Mouse (Mus musculus) liver, embryonic 16.5 days (tissue): ENCODE data around the gene Itga7. TPM values are rescaled to one million over a fixed set of nuclear protein-coding genes. Genes with fewer than 3 reads are reported as not detected.
"Not testable (repeated sequence)": the region's sequence is repeated elsewhere in the genome, so short reads cannot be mapped to it uniquely, and the experiment has no call there.

Experiments
- ATAC-seq: fragments of 200-750 bp; cut with Nextera tagmentation; 2 replicates; pipeline ENCODE4 v1.8.0; 2017; ENCODE audit warnings: low read depth, mild to moderate bottlenecking, moderate number of reproducible peaks, moderate library complexity
- H3K27ac ChIP-seq: fragments of 300-500 bp; sonication (generic); 2 replicates; pipeline ENCODE4 v1.5.1; 2014; ENCODE audit warnings: mild to moderate bottlenecking, low read length
- H3K27me3 ChIP-seq: fragments of 300-500 bp; sonication (generic); 2 replicates; pipeline ENCODE4 v1.6.1; 2014; ENCODE audit warnings: low read depth, low read length, mixed read lengths; ENCODE audit not compliant: control insufficient read depth, insufficient read depth
- H3K36me3 ChIP-seq: fragments of 300-500 bp; sonication (generic); 2 replicates; pipeline ENCODE4 v1.6.1; 2014; ENCODE audit warnings: mild to moderate bottlenecking; ENCODE audit not compliant: control insufficient read depth, insufficient read depth
- H3K4me1 ChIP-seq: fragments of 300-500 bp; sonication (generic); 2 replicates; pipeline ENCODE4 v1.6.1; 2014; ENCODE audit warnings: low read depth, low read length, mixed read lengths; ENCODE audit not compliant: control insufficient read depth
- H3K4me2 ChIP-seq: fragments of 300-500 bp; sonication (generic); 2 replicates; pipeline ENCODE4 v1.6.1; 2014; ENCODE audit warnings: low read depth, low read length, mixed read lengths
- H3K4me3 ChIP-seq: fragments of 300-500 bp; sonication (generic); 2 replicates; pipeline ENCODE4 v1.5.1; 2014; ENCODE audit warnings: low read depth, mild to moderate bottlenecking, low read length
- H3K9ac ChIP-seq: fragments of 300-500 bp; sonication (generic); 2 replicates; pipeline ENCODE4 v1.6.1; 2014; ENCODE audit warnings: low read depth, low read length
- H3K9me3 ChIP-seq: fragments of 300-500 bp; sonication (generic); replicated peaks from 2 replicates; pipeline ENCODE4 v1.6.1; 2016; ENCODE audit warnings: low read length; ENCODE audit not compliant: control insufficient read depth
- WGBS: fragments of 180-500 bp; shearing (Covaris S2); extraction: QIAGEN DNeasy Blood & Tissue Kit; methylation state at CpG from one replicate; pipeline ENCODE4 v1.1.7; 2014; ENCODE audit not compliant: insufficient replicate concordance; 5-methylcytosine and 5-hydroxymethylcytosine counted together
- polyA plus RNA-seq: library from polyadenylated mRNA; unstranded; fragments of >200 nt; fragmentation: Nextera tagmentation; extraction: Ambion mirVana; gene quantifications from 2 replicates; pipeline ENCODE4 v1.2.1, GENCODE M21; 2015

Gene Itga7
- polyA plus RNA-seq, 1 experiment from 2014 or later: 0.83 TPM

DNA sequence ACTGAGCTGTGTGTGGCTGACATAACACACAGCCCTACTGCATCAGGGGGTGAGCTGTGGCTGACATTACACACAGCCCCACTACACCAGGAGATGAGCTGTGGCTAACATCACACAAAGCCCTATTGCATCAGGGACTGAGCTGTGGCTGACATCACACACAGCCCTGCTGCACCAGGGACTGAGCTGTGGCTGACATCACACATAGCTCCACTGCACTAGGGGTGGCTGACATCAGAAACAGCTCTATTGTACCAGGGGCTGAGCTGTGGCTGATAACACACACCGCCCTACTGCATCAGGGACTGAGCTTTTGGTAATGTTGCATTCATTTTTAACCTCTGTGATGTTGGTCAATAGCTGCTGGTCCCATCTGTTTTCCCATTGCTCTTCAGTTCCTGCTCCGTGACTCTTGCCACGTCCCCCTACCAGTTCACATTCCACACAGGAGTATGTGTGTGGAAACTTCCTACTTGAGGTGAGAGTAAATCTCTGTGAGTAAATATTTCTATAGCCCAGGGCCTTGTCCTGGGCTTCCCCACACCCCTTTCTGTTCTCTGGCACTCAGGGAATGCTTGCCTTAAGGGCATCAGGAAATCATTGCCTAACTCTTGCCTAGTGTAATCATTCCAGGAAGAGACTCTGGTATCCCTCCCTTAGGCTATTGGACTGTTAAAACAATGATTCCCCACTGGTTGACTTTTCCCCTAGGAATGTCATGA lies 47.2 kb downstream of the Itga7 start:
- H3K4me2 ChIP-seq: no peak overlapping the region
- H3K27ac ChIP-seq: no peak overlapping the region
- no peaks in the 10 kb centered on the region for H3K36me3 ChIP-seq
- no peak for ATAC-seq
- no peaks in the 10 kb centered on the region for H3K9me3 ChIP-seq
- peaks cover 2% of the 10 kb centered on the region; the same call in 1 of the 2 replicates for H3K27me3 ChIP-seq
- no peaks in the 10 kb centered on the region for H3K4me1 ChIP-seq
- H3K9ac ChIP-seq: no peak overlapping the region
- WGBS: 44% methylated on average over 3 of the region's 3 CpGs
- H3K4me3 ChIP-seq: no peak overlapping the region

DNA sequence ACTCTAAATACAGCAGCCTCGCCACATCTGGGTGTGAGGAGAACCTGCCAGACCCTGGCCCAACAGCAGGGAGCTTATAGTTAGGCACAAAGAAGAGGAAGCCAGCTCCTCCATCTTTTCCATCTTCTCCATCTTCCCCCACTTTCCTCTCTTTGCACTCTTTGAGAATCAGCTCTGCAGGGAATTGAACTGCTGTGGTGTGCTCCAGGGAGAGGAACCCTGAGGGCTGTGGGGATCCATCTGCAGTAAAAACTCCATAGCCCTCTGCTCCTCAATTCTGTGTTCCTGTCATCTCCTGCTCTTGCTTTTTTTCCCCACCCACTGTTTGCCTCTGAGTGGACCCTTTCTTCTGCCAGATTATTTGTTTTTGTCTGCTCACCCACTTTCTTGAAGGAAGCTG lies 55.5 kb downstream of the Itga7 start, which contains the start of gene Olfr9:
Gene Olfr9, plus strand, starts transcription at position 301 of the 400 bp plus-strand sequence.
- ATAC-seq, H3K27ac ChIP-seq, H3K9me3 ChIP-seq, H3K27me3 ChIP-seq, H3K4me1 ChIP-seq, H3K9ac ChIP-seq, H3K36me3 ChIP-seq, H3K4me3 ChIP-seq, H3K4me2 ChIP-seq: not testable (repeated sequence)
- WGBS: 25% methylated on average over 1 of the region's 1 CpGs

DNA sequence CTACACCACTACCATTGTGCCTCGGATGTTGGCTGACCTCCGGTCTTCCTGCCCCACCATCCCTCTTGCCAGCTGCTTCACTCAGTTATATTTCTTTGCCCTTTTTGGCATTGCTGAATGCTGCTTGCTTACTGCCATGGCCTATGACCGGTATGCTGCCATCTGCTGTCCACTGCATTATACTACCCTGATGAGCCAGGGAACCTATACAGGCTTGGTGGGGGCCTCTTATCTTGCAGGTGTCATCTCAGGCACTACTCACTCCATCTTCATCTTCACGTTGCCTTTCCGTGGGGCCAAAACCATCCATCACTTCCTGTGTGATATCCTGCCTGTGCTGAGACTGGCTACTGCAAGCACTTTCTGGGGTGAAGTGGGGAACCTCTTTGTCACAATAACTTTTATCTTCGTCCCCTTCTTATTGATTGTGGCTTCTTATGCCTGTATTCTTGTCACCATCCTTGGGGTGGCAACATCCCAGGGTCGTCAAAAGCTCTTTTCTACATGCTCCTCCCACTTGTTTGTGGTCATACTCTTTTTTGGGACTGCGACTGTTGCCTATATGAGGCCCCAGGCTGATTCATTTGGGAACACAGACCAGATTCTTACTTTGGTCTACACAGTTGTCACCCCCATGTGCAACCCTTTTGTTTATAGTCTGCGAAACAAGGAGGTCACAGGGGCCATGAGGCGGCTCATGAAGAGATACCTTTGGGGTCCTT lies 56.7 kb downstream of the Itga7 start:
- H3K9me3 ChIP-seq, H3K27me3 ChIP-seq, ATAC-seq, H3K9ac ChIP-seq, H3K4me1 ChIP-seq, H3K4me2 ChIP-seq, H3K4me3 ChIP-seq, H3K36me3 ChIP-seq, H3K27ac ChIP-seq: not testable (repeated sequence)
- WGBS: 39% methylated on average over 7 of the region's 10 CpGs

DNA sequence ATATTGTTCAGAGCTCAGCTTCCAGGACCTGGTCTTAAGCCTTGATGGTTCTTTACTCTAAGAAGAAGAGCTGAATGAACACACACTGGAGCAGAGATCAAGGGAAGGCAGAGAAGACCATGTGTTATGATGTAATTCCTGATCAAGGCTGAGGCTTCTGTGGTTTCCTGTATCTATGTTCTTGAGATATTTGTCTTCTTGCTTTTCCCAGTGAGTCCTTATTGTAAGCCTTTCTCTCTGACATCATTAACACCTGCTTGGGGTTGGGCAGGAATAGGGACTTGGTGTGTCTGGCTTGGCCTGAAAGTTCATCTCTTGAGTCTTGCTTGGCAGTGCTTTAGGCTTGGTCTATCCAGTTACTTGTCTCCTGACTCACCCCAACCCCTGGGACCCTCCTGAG lies 57.4 kb downstream of the Itga7 start:
- no peak for ATAC-seq
- Histone ChIP-seq H3K4me1 (no peaks in the 10 kb centered on the region), H3K27ac (no peak overlapping the region), H3K27me3 (no peaks in the 10 kb centered on the region), H3K4me3 (no peak overlapping the region), H3K9me3 (no peaks in the 10 kb centered on the region), H3K4me2 (no peak overlapping the region), H3K36me3 (no peaks in the 10 kb centered on the region), H3K9ac (no peak overlapping the region)

DNA sequence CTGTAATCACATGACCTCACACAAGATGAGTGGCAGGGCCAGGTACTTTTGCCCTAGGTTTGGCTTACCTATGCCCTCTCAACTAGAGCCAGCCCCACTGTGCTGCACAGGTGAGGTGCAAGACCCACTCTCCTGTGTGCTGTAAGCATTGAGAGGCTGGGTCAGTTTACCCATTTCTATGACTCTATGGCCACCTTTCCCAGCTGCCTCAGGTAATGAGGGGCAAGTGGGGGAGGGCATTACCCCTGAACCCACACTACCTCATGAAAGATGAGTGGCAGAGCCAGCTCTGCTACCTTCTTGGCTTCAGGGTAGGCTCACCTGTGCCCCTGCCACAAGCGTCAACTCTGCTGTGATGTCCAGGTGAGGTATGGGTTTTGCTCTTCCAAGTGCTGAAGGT lies 62.2 kb downstream of the Itga7 start:
- 92% methylated on average over 1 of the region's 1 CpGs for WGBS
- Histone ChIP-seq H3K27ac (no peak overlapping the region), H3K9me3 (no peaks in the 10 kb centered on the region), H3K4me2 (no peak overlapping the region), H3K36me3 (no peaks in the 10 kb centered on the region), H3K27me3 (no peaks in the 10 kb centered on the region), H3K4me3 (no peak overlapping the region), H3K4me1 (no peaks in the 10 kb centered on the region), H3K9ac (no peak overlapping the region)
- no peak for ATAC-seq

DNA sequence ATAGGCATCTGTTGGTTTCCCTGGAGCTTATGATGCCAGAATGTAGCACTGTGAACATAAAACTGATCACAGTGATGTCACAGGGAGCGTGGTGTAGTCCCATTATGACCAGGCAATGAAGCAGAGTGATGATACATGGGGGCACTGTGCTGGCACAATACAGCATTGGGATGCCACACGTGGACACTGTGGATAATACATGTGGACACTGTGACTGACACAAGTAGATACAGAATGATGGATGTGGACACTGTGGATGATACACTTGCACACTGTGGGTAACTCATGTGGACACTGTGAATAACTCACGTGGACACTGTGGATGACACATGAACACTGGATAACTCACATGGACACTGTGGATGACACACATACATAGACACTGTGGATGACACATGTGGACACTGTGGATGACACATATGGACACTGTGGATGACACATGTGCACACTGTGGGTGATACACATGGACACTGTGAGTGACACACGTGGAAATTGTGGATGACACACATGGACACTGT lies 63.0 kb downstream of the Itga7 start:
- Histone ChIP-seq H3K4me1 (no peaks in the 10 kb centered on the region), H3K36me3 (no peaks in the 10 kb centered on the region), H3K4me2 (no peak overlapping the region), H3K27me3 (no peaks in the 10 kb centered on the region), H3K9me3 (no peaks in the 10 kb centered on the region), H3K27ac (no peak overlapping the region), H3K9ac (no peak overlapping the region), H3K4me3 (no peak overlapping the region)
- WGBS: 43% methylated on average over 4 of the region's 4 CpGs
- ATAC-seq: no peak

DNA sequence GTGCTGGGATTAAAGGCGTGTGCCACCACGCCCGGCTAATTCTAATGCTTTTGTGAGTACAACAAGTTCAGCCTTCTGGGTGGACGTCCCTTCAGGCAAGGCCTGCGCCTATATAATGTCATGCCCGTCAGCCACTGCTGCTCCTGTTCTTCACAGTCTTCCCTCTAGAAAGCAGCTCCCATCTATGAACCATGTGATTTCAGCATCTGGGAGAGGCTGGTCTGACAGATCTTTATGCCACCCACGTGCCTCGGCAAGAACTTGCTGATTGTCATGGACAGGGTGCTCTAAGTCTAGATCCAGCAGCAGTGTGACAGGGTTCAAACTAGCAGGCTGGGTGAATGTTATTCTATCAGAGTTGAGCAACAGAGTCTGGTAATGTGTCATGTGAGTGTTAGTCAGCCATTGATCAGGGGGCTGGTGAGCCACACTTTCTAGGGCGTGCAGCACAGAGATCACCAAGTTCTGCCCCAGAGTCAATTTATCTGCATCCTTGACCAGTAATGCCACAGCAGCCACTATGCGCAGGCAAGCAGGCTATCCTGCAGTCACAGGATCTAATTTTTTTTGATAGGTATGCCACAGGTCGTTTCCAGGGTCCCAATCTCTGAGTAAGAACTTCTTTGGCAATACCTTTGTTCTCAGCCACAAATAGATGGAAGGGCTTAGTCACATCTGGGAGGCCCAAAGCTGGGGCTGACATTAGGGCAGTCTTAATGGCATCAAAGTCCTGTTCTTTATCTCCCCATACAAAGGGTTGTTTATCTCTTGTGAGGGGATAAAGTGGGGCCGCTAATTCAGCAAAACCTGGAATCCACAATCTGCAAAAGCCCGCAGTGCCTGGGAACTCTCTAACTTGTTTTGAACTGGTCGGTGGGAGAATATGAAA lies 70.7 kb downstream of the Itga7 start:
- H3K9me3 ChIP-seq: no peaks in the 10 kb centered on the region
- no peak overlapping the region for H3K9ac ChIP-seq
- no peaks in the 10 kb centered on the region for H3K27me3 ChIP-seq
- H3K4me1 ChIP-seq: no peaks in the 10 kb centered on the region
- H3K4me3 ChIP-seq: no peak overlapping the region
- 61% methylated on average over 14 of the region's 14 CpGs for WGBS
- H3K4me2 ChIP-seq: no peak overlapping the region
- H3K36me3 ChIP-seq: no peaks in the 10 kb centered on the region
- ATAC-seq: peak; percentile 13; the same call in 1 of the 2 replicates
- H3K27ac ChIP-seq: no peak overlapping the region
